Mouse (Mus musculus) urinary bladder, postnatal 0 days (tissue): ENCODE measurements around the gene Fam76a. TPM values are rescaled to one million over a fixed set of nuclear protein-coding genes. Genes with fewer than 3 reads are reported as not detected.

Experiments used
- polyA plus RNA-seq: library from polyadenylated mRNA; unstranded; fragments of >200 nt; fragmentation: Nextera tagmentation; extraction: Ambion mirVana; gene quantifications from 2 replicates; pipeline ENCODE4 v1.2.1, GENCODE M21; 2015

Gene Fam76a
- polyA plus RNA-seq, result 40.3 and 46.5 TPM in 2 replicates

DNA sequence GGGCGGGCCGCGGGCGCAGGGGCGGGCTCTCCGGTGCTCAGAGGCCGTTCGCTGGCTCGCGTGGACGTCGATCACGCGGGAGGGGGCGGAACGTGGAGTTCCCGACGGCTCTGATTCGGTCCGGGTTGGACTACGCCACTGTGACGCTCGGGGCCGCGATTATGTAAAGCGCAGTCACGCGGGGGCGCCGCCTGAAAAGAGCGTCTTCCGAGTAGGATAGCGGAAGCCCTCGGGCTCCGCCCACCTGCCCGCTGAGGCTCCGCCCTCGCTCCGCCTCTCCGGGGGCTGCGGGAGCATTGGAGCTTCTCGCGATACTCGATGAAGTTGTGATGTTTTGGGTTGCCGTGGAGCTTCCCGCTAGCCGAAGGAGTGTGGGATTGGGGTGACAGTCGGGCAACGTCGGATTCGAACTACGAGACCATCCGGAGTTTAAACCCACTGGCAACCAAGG is at the start of gene Fam76a:
Fam76a (minus strand) TSS at position 1 of the 451 bp plus-strand sequence.

DNA sequence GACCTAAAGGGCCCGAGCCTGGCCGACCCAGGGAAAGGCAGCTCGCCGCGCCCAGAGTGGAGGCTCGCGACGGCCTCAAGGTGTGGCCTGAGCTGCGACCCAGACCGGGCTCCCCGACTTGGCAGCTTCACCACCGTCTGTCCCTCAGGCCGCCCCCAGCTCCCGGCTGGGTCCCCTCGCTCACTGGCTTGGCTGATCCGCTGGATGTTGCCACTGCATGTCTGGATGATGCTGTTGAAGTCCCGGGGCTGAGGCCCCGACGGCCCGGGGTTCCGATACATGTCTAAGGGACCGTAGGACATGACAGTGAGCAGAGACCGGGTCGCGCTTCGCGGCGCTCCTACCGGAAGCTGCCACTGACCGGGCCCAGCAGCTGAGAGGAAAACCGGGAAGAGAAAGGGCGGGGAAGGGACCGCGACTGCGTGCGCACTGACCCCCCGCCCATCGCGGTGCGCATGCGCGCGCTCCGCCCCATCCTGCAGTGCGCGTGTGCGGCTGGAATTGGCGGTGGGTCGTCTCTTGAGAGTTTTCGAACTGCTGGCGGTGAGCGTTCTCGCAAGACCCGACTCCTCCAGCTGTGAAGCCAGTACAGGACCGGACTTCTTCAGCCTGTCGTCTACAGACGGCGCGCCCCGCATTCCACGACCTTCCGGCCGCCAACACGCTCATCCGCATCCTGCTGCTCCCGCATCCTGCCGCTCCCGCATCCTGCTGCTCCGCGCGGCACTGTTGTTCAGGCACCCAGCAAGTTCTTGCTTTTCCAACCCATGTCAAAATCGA is 38.1 kb downstream of the Fam76a start, which contains the start of gene Stx12:
Stx12 (minus strand) TSS at position 446 of the 780 bp plus-strand sequence.

Other genes starting within 250 kb of the Fam76a start
- gene Xkr8, start 190.0 kb downstream of the Fam76a start, polyA plus RNA-seq, result 1.3 and 2.1 TPM in 2 replicates
- gene Smpdl3b, start 165.3 kb downstream of the Fam76a start, polyA plus RNA-seq, result 15.3 and 17.7 TPM in 2 replicates
- gene Rpa2, start 154.2 kb downstream of the Fam76a start, polyA plus RNA-seq, result 29.8 and 34.0 TPM in 2 replicates
- gene Themis2, start 126.2 kb downstream of the Fam76a start, polyA plus RNA-seq, result 1.4 and 1.9 TPM in 2 replicates
- gene Ppp1r8, start 79.4 kb downstream of the Fam76a start, polyA plus RNA-seq, result 20.9 and 21.7 TPM in 2 replicates
- 51.4 and 62.4 TPM in 2 replicates for gene Stx12, start 38.0 kb downstream of the Fam76a start, polyA plus RNA-seq
- 0.55 and 2.5 TPM in 2 replicates for gene Fgr, start 51.5 kb upstream of the Fam76a start, polyA plus RNA-seq
- gene Ahdc1, start 88.7 kb upstream of the Fam76a start, polyA plus RNA-seq, result 3.7 and 3.8 TPM in 2 replicates
- gene Wasf2, start 207.9 kb upstream of the Fam76a start, polyA plus RNA-seq, result 77.2 and 82.2 TPM in 2 replicates